Mouse (Mus musculus): ENCODE data around the gene Kctd19.
A peak's percentile ranks its signal among the peaks of the same experiment; 100 is the strongest.

Gene Kctd19

GRCm38 (mm10) chr8:105419800-105420199 lies 6.5 kb upstream of the Kctd19 start:
- DNase-seq: no peak

- DNase-seq: no peak
Observed at GRCm38 (mm10) chr8:105418992-105419391, 5.7 kb upstream of the Kctd19 start.

- no peak for DNase-seq
Observed at GRCm38 (mm10) chr8:105409947-105410346, 3.4 kb downstream of the Kctd19 start.

- no peak for DNase-seq
Observed at GRCm38 (mm10) chr8:105408331-105408730, 5.0 kb downstream of the Kctd19 start.

- peak; percentile 71 for DNase-seq
Observed at GRCm38 (mm10) chr8:105406416-105406815, 6.9 kb downstream of the Kctd19 start.

- no peak for DNase-seq
Observed at GRCm38 (mm10) chr8:105404496-105404895, 8.8 kb downstream of the Kctd19 start.

- no peak for DNase-seq
Observed at GRCm38 (mm10) chr8:105403467-105403866, 9.8 kb downstream of the Kctd19 start.

- no peak for DNase-seq
Observed at GRCm38 (mm10) chr8:105400016-105400415, 13.3 kb downstream of the Kctd19 start.

- peak; percentile 78 for DNase-seq
Observed at GRCm38 (mm10) chr8:105397747-105398146, 15.6 kb downstream of the Kctd19 start.

- DNase-seq: peak; percentile 44
Observed at GRCm38 (mm10) chr8:105393915-105394314, 19.4 kb downstream of the Kctd19 start.

GRCm38 (mm10) chr8:105393089-105393787 lies 20.1 kb downstream of the Kctd19 start:
- peak; percentile 36 for DNase-seq

GRCm38 (mm10) chr8:105389096-105389495 lies 24.2 kb downstream of the Kctd19 start:
- DNase-seq: peak; percentile 81

GRCm38 (mm10) chr8:105387151-105387550 lies 26.2 kb downstream of the Kctd19 start:
- DNase-seq: peak; percentile 49

- no peak for DNase-seq
Observed at GRCm38 (mm10) chr8:105384070-105384469, 29.2 kb downstream of the Kctd19 start.

- no peak for DNase-seq
Observed at GRCm38 (mm10) chr8:105380308-105380707, 33.0 kb downstream of the Kctd19 start.

GRCm38 (mm10) chr8:105378673-105379072 lies 34.6 kb downstream of the Kctd19 start:
- DNase-seq: peak; percentile 79

- DNase-seq: peak; percentile 68
Observed at GRCm38 (mm10) chr8:105374513-105374966, 38.8 kb downstream of the Kctd19 start.

- DNase-seq: no peak
Observed at GRCm38 (mm10) chr8:105373032-105373431, 40.3 kb downstream of the Kctd19 start, which contains the start of gene Plekhg4. Plekhg4 (plus strand) TSS chr8:105373274.

- no peak for DNase-seq
Observed at GRCm38 (mm10) chr8:105372473-105372872, 40.8 kb downstream of the Kctd19 start.

- DNase-seq: peak; percentile 45
Observed at GRCm38 (mm10) chr8:105367107-105367506, 46.2 kb downstream of the Kctd19 start.

GRCm38 (mm10) chr8:105361751-105362702 lies 51.3 kb downstream of the Kctd19 start:
- DNase-seq: peak; percentile 55

GRCm38 (mm10) chr8:105359646-105360045 lies 53.7 kb downstream of the Kctd19 start:
- peak; percentile 57 for DNase-seq

- no peak for DNase-seq
Observed at GRCm38 (mm10) chr8:105359208-105359607, 54.1 kb downstream of the Kctd19 start.

GRCm38 (mm10) chr8:105356681-105357080 lies 56.6 kb downstream of the Kctd19 start:
- DNase-seq: no peak

Measured in lung, postnatal 10 days (tissue).